Mouse (Mus musculus) limb, embryonic 12.5 days (tissue): ENCODE measurements around the gene Rpl32. TPM values are rescaled to one million over a fixed set of nuclear protein-coding genes. Genes with fewer than 3 reads are reported as not detected.

Source experiments
- ATAC-seq: fragments of 200-750 bp; cut with Nextera tagmentation; 2 replicates; pipeline ENCODE4 v1.8.0; 2017; ENCODE audit warnings: low read depth, moderate TSS enrichment; ENCODE audit not compliant: insufficient number of reproducible peaks, insufficient read depth, low FRiP score, low TSS enrichment
- H3K27ac ChIP-seq: fragments of 300-500 bp; sonication (generic); 2 replicates; pipeline ENCODE4 v1.5.1; 2016; ENCODE audit warnings: mild to moderate bottlenecking, moderate library complexity
- H3K27me3 ChIP-seq: fragments of 300-500 bp; sonication (generic); 2 replicates; pipeline ENCODE4 v1.6.1; 2016; ENCODE audit warnings: mild to moderate bottlenecking, moderate library complexity
- H3K36me3 ChIP-seq: fragments of 300-500 bp; sonication (generic); 2 replicates; pipeline ENCODE4 v1.6.1; 2016; ENCODE audit warnings: mild to moderate bottlenecking, moderate library complexity
- H3K4me1 ChIP-seq: fragments of 300-500 bp; sonication (generic); replicated peaks from 2 replicates; pipeline ENCODE4 v1.6.1; 2016
- H3K4me2 ChIP-seq: fragments of 300-500 bp; sonication (generic); 2 replicates; pipeline ENCODE4 v1.6.1; 2016; ENCODE audit warnings: mild to moderate bottlenecking, moderate library complexity
- H3K4me3 ChIP-seq: fragments of 300-500 bp; sonication (generic); replicated peaks from 2 replicates; pipeline ENCODE4 v1.5.1; 2016; ENCODE audit warnings: mild to moderate bottlenecking
- H3K9ac ChIP-seq: fragments of 300-500 bp; sonication (generic); replicated peaks from 2 replicates; pipeline ENCODE4 v1.6.1; 2016; ENCODE audit warnings: mild to moderate bottlenecking, moderate library complexity
- H3K9me3 ChIP-seq: fragments of 300-500 bp; sonication (generic); 2 replicates; pipeline ENCODE4 v1.6.1; 2016; ENCODE audit warnings: mild to moderate bottlenecking, moderate library complexity
- WGBS: fragments of 180-500 bp; shearing (Covaris S2); methylation state at CpG from one replicate; pipeline ENCODE4 v1.1.7; 2016; 5-methylcytosine and 5-hydroxymethylcytosine counted together
- polyA plus RNA-seq: library from polyadenylated mRNA; unstranded; fragments of >200 nt; fragmentation: Nextera tagmentation; extraction: Ambion mirVana; gene quantifications from 2 replicates; pipeline ENCODE4 v1.2.1, GENCODE M21; 2016

Gene Rpl32
- 2,195 and 2,268 TPM in 2 replicates for polyA plus RNA-seq

- ATAC-seq: peak; percentile 38; the same call in 1 of the 2 replicates
- Histone ChIP-seq H3K9me3 (no peaks in the 10 kb centered on the region), H3K27ac (peak within 1 kb of the TSS; percentile 99), H3K4me2 (peak within 1 kb of the TSS; percentile 80), H3K4me3 (peak within 1 kb of the TSS; percentile 94), H3K9ac (peak within 1 kb of the TSS; percentile 99), H3K36me3 (peaks cover 39% of the 10 kb centered on the region), H3K4me1 (peaks cover 20% of the 10 kb centered on the region), H3K27me3 (no peaks in the 10 kb centered on the region)
- WGBS: under 1% methylated on average over 47 of the region's 47 CpGs
These were observed at the start of gene Rpl32 for GRCm38 (mm10) chr6:115808488-115809231. Gene Rpl32, minus strand, starts transcription at chr6:115808747.

- Histone ChIP-seq H3K27ac (peak overlapping the region; percentile 62), H3K4me3 (no peak overlapping the region), H3K4me1 (peaks cover 34% of the 10 kb centered on the region), H3K4me2 (no peak overlapping the region), H3K9me3 (no peaks in the 10 kb centered on the region), H3K9ac (0 out of 2 replicates have a peak overlapping the region, but pooled peaks have one; percentile 34), H3K27me3 (no peaks in the 10 kb centered on the region), H3K36me3 (no peaks in the 10 kb centered on the region)
- WGBS: 74% methylated on average over 4 of the region's 4 CpGs
- ATAC-seq: no peak
These were observed 47.8 kb upstream of the Rpl32 start for GRCm38 (mm10) chr6:115856361-115856745.

GRCm38 (mm10) chr6:115855733-115856360, 47.3 kb upstream of the Rpl32 start:
- Histone ChIP-seq H3K27ac (peak overlapping the region; percentile 62), H3K4me2 (no peak overlapping the region), H3K9me3 (no peaks in the 10 kb centered on the region), H3K4me1 (peaks cover 35% of the 10 kb centered on the region), H3K9ac (0 out of 2 replicates have a peak overlapping the region, but pooled peaks have one; percentile 34), H3K36me3 (peaks cover 1% of the 10 kb centered on the region; the same call in 1 of the 2 replicates), H3K4me3 (no peak overlapping the region), H3K27me3 (no peaks in the 10 kb centered on the region)
- ATAC-seq: no peak
- WGBS: 79% methylated on average over 3 of the region's 3 CpGs

- no peak overlapping the region for H3K27ac ChIP-seq
- H3K4me2 ChIP-seq: no peak overlapping the region
- H3K4me3 ChIP-seq: no peak overlapping the region
These were observed 45.9 kb upstream of the Rpl32 start for GRCm38 (mm10) chr6:115854432-115854831.

GRCm38 (mm10) chr6:115853985-115854384, 45.4 kb upstream of the Rpl32 start:
- Histone ChIP-seq H3K4me2 (peak overlapping the region; percentile 62), H3K9me3 (no peaks in the 10 kb centered on the region), H3K4me3 (peak overlapping the region; percentile 55), H3K27ac (peak overlapping the region; percentile 91), H3K4me1 (peaks cover 35% of the 10 kb centered on the region), H3K36me3 (peaks cover 17% of the 10 kb centered on the region), H3K9ac (peak overlapping the region; percentile 71), H3K27me3 (no peaks in the 10 kb centered on the region)
- ATAC-seq: no peak
- WGBS: 50% methylated on average over 7 of the region's 7 CpGs

More at GRCm38 (mm10) chr6:115854432-115854831, 45.9 kb upstream of the Rpl32 start:
- Histone ChIP-seq H3K27me3 (no peaks in the 10 kb centered on the region), H3K9ac (no peak overlapping the region), H3K36me3 (peaks cover 13% of the 10 kb centered on the region; the same call in 1 of the 2 replicates), H3K9me3 (no peaks in the 10 kb centered on the region), H3K4me1 (peaks cover 35% of the 10 kb centered on the region)
- 65% methylated on average over 2 of the region's 2 CpGs for WGBS
- no peak for ATAC-seq

- ATAC-seq: peak; percentile 97
- H3K27me3 ChIP-seq: no peaks in the 10 kb centered on the region
- peak within 1 kb of the TSS; percentile 62 for H3K4me2 ChIP-seq
- WGBS: under 1% methylated on average over 51 of the region's 51 CpGs
- peak within 1 kb of the TSS; percentile 71 for H3K9ac ChIP-seq
- peak within 1 kb of the TSS; percentile 92 for H3K27ac ChIP-seq
- peaks cover 35% of the 10 kb centered on the region for H3K4me1 ChIP-seq
- no peaks in the 10 kb centered on the region for H3K9me3 ChIP-seq
- H3K4me3 ChIP-seq: peak within 1 kb of the TSS; percentile 55
- H3K36me3 ChIP-seq: peaks cover 24% of the 10 kb centered on the region
These were observed 44.7 kb upstream of the Rpl32 start, which contains the start of the genes Mbd4 and Ift122 for GRCm38 (mm10) chr6:115853091-115853813. Gene Mbd4, minus strand, starts transcription at chr6:115853371. Gene Ift122, plus strand, starts transcription at chr6:115853470.

GRCm38 (mm10) chr6:115852446-115853090, 44.0 kb upstream of the Rpl32 start:
- Histone ChIP-seq H3K27me3 (no peaks in the 10 kb centered on the region), H3K4me1 (peaks cover 31% of the 10 kb centered on the region), H3K9me3 (no peaks in the 10 kb centered on the region), H3K9ac (peak overlapping the region; percentile 64), H3K27ac (peak overlapping the region; percentile 92), H3K4me2 (peak overlapping the region; percentile 62), H3K4me3 (peak overlapping the region; percentile 55), H3K36me3 (peaks cover 31% of the 10 kb centered on the region)
- ATAC-seq: no peak
- WGBS: 4% methylated on average over 20 of the region's 20 CpGs

GRCm38 (mm10) chr6:115848598-115849304, 40.2 kb upstream of the Rpl32 start:
- Histone ChIP-seq H3K4me2 (no peak overlapping the region), H3K9ac (no peak overlapping the region), H3K36me3 (peaks cover 53% of the 10 kb centered on the region), H3K27me3 (no peaks in the 10 kb centered on the region), H3K27ac (no peak overlapping the region), H3K9me3 (no peaks in the 10 kb centered on the region), H3K4me3 (no peak overlapping the region), H3K4me1 (peaks cover 15% of the 10 kb centered on the region)
- no peak for ATAC-seq
- 96% methylated on average over 10 of the region's 10 CpGs for WGBS

- ATAC-seq: no peak
- Histone ChIP-seq H3K4me2 (no peak overlapping the region), H3K4me1 (peaks cover 6% of the 10 kb centered on the region; the same call in 1 of the 2 replicates), H3K9ac (no peak overlapping the region), H3K9me3 (no peaks in the 10 kb centered on the region), H3K36me3 (peaks cover 72% of the 10 kb centered on the region), H3K27ac (no peak overlapping the region), H3K27me3 (no peaks in the 10 kb centered on the region), H3K4me3 (no peak overlapping the region)
- 48% methylated on average over 8 of the region's 8 CpGs for WGBS
These were observed 38.3 kb upstream of the Rpl32 start for GRCm38 (mm10) chr6:115846640-115847411.
